Mouse (Mus musculus): ENCODE results near the gene Pla2g2d. TPM values are rescaled to one million over a fixed set of nuclear protein-coding genes. Genes with fewer than 3 reads are reported as not detected.
"Not testable (repeated sequence)": the region's sequence is repeated elsewhere in the genome, so short reads cannot be mapped to it uniquely, and the experiment has no call there.

Gene Pla2g2d
- polyA plus RNA-seq, 1 experiment: 0.58 TPM

DNA sequence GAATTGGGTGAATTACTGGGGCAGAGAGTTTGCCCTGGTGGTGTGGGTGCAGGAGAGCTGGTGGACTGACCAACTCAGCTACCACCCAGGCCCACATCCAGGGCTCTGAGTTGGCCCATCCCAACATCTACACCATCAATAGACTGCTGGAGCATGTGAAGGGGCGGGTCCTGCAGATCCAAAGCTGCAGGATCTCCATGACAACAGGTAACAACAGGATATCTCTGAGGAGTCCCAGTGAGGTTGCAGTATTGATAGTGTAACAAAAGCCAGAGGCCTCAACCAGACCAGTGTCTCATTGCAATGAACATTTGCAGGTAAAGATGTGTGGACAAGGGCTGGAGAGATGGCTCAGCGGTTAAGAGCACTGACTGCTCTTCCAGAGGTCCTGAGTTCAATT lies 45.5 kb downstream of the Pla2g2d start:
- DNase-seq (ENCODE audit: extremely low spot score in 1 of 2, low spot score in 1 of 2): no peak

GRCm38 (mm10) chr4:138824161-138824560 lies 48.6 kb downstream of the Pla2g2d start:
- DNase-seq (ENCODE audit: extremely low spot score in 1 of 2, low spot score in 1 of 2): not testable (repeated sequence)

DNA sequence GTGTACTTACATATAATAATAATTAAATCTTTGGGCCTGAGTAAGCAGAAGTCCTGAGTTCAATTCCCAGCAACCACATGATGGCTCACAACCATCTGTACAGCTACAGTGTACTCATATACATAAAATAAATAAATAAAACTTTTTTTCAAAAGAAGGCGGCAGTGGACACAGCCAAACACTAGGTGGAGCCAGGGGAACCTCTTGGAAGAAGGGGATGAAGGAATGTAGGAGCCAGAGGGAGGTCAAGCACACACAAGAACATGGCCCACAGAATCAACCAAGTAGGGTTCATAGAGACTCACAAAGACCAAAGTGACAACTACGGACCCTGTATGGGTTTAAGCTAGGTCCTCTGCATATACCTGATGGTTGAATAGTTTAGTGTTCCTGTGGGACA lies 49.1 kb downstream of the Pla2g2d start:
- peak in 1 of 2 experiments; percentile 47 for DNase-seq (ENCODE audit: extremely low spot score in 1 of 2, low spot score in 1 of 2)

DNA sequence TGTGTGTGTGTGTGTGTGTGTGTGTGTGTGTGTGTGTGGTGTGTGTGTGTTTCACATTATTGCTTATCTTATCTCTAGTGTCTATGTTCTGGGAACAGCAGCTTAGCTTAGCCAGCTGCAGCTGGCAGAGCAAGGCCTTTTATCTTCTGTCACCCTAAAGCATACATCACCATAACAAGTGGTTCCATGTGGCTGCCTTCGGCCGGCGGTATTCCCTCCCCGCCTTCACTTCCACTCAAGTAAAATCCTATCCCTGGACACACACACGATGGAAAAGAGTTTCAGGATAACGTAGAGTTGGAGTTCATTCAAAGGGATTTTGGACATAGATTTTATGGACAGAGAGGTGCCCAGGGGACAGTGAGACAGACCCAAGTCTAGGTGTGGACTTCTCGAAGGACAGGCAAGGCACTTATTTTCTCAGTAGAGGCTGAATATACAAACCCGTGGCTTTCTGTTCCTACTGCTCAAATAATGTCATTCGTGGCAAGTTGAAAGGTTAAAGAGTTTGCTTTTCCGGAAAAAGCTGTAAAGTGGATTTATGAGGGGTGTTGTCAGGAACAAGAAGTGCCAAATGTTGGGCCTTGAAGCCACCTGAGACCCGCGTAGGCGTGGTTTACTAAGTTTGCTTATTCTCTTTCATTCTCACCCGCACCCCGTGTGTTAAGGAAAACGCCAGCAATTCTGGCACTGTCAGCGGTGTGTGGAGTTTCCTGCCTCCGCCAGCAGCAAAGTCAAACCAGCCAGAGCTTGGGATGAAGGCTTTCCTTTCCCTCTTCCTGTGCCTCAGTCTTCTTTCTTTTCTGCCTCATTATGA lies 50.4 kb downstream of the Pla2g2d start:
- no peak for DNase-seq (ENCODE audit: extremely low spot score in 1 of 2, low spot score in 1 of 2)

GRCm38 (mm10) chr4:138827147-138827546 lies 51.6 kb downstream of the Pla2g2d start:
- DNase-seq (ENCODE audit: extremely low spot score in 1 of 2, low spot score in 1 of 2): no peak

Other genes starting within 250 kb of the Pla2g2d start
- 2.4 TPM in 2 replicates for gene Vwa5b1, start 139.9 kb upstream of the Pla2g2d start, polyA plus RNA-seq (2012; rRNA removed)
- gene Pla2g2c, start 50.9 kb upstream of the Pla2g2d start, polyA plus RNA-seq (2012; rRNA removed): 0.16 and 0.29 TPM in 2 replicates
- gene Ubxn10, start 38.6 kb upstream of the Pla2g2d start, polyA plus RNA-seq (2012; rRNA removed): 1.2 and 1.4 TPM in 2 replicates
- gene Pla2g2f, start 18.1 kb upstream of the Pla2g2d start, polyA plus RNA-seq (2012; rRNA removed): 0.08 and 0.13 TPM in 2 replicates
- gene Pla2g5, start 87.7 kb downstream of the Pla2g2d start, polyA plus RNA-seq (2012; rRNA removed): 6.4 and 9.2 TPM in 2 replicates
- gene Gm13030, start 98.2 kb downstream of the Pla2g2d start, polyA plus RNA-seq (2012; rRNA removed): not detected in 2 replicates
- 0.19 TPM in 1 of 2 replicates, not detected in the other for gene Pla2g2e, start 102.2 kb downstream of the Pla2g2d start, polyA plus RNA-seq (2012; rRNA removed)
- 11.3 and 13.3 TPM in 2 replicates for gene Otud3, start 138.2 kb downstream of the Pla2g2d start, polyA plus RNA-seq (2012; rRNA removed)
- gene Rnf186, start 191.4 kb downstream of the Pla2g2d start, polyA plus RNA-seq (2012; rRNA removed): not detected in 2 replicates
- gene Tmco4, start 197.2 kb downstream of the Pla2g2d start, polyA plus RNA-seq (2012; rRNA removed): 3.3 and 3.4 TPM in 2 replicates

Data from frontal cortex, adult 2 months (tissue).